Mouse (Mus musculus): Measurements from ENCODE around the gene Olfr424.

GRCm38 (mm10) chr1:174172605-174173004, 41.3 kb downstream of the Olfr424 start, which contains the start of gene Spta1:
- no peak for TF ChIP-seq POLR2A (IDR thresholded peaks at IDR 0.05; ENCODE audit: borderline replicate concordance, extremely low read depth, low read depth, low read length)
- no peak for TF ChIP-seq CTCF (IDR thresholded peaks at IDR 0.05; ENCODE audit: insufficient read depth, low read length)

Data from lung, adult 2 months (tissue).